Mouse (Mus musculus) spleen, adult 2 months (tissue): Measurements from ENCODE around the gene Xrcc5.

ENCODE experiments used
- CTCF ChIP-seq: fragments of 200-500 bp; IDR thresholded peaks from 2 replicates; pipeline ENCODE4 v1.5.1; 2011; ENCODE audit warnings: mild to moderate bottlenecking, inconsistent platforms; ENCODE audit not compliant: insufficient read depth, insufficient read length, insufficient replicate concordance; ENCODE audit errors: extremely low read depth
- POLR2A ChIP-seq: fragments of 200-500 bp; IDR thresholded peaks from 2 replicates; pipeline ENCODE4 v1.6.1; 2011; ENCODE audit warnings: low read depth, low read length, inconsistent platforms

GRCm38 (mm10) chr1:72399720-72400401 is 92.6 kb downstream of the Xrcc5 start:
- TF ChIP-seq POLR2A (no peak), CTCF (no peak)
